Mouse (Mus musculus) lung, embryonic 15.5 days (tissue): Measurements from ENCODE around the gene Sema3a. TPM values are rescaled to one million over a fixed set of nuclear protein-coding genes. Genes with fewer than 3 reads are reported as not detected.
A peak's percentile ranks its signal among the peaks of the same experiment; 100 is the strongest.

ENCODE experiments used
- ATAC-seq: fragments of 200-750 bp; cut with Nextera tagmentation; 2 replicates; pipeline ENCODE4 v1.8.0; 2017; ENCODE audit warnings: moderate number of reproducible peaks, borderline replicate concordance; ENCODE audit not compliant: low FRiP score, low TSS enrichment; ENCODE audit errors: extremely low read depth
- H3K27ac ChIP-seq: fragments of 300-500 bp; sonication (generic); 2 replicates; pipeline ENCODE4 v1.5.1; 2015; ENCODE audit warnings: moderate library complexity, mild to moderate bottlenecking, inconsistent platforms
- H3K27me3 ChIP-seq: fragments of 300-500 bp; sonication (generic); 2 replicates; pipeline ENCODE4 v1.6.1; 2015; ENCODE audit warnings: inconsistent platforms
- H3K36me3 ChIP-seq: fragments of 300-500 bp; sonication (generic); 2 replicates; pipeline ENCODE4 v1.6.1; 2015; ENCODE audit warnings: inconsistent platforms
- H3K4me1 ChIP-seq: fragments of 300-500 bp; sonication (generic); 2 replicates; pipeline ENCODE4 v1.6.1; 2015; ENCODE audit warnings: inconsistent platforms
- H3K4me2 ChIP-seq: fragments of 300-500 bp; sonication (generic); 2 replicates; pipeline ENCODE4 v1.6.1; 2015; ENCODE audit warnings: inconsistent platforms, mild to moderate bottlenecking, moderate library complexity
- H3K4me3 ChIP-seq: fragments of 300-500 bp; sonication (generic); 2 replicates; pipeline ENCODE4 v1.5.1; 2015; ENCODE audit warnings: mild to moderate bottlenecking, inconsistent platforms
- H3K9ac ChIP-seq: fragments of 300-500 bp; sonication (generic); 2 replicates; pipeline ENCODE4 v1.6.1; 2015; ENCODE audit warnings: inconsistent platforms
- H3K9me3 ChIP-seq: fragments of 300-500 bp; sonication (generic); 2 replicates; pipeline ENCODE4 v1.6.1; 2016; ENCODE audit warnings: inconsistent platforms
- WGBS: fragments of 180-500 bp; shearing (Covaris S2); methylation state at CpG from one replicate; pipeline ENCODE4 v1.1.7; 2015; 5-methylcytosine and 5-hydroxymethylcytosine counted together
- polyA plus RNA-seq: library from polyadenylated mRNA; unstranded; fragments of >200 nt; fragmentation: Nextera tagmentation; extraction: Ambion mirVana; gene quantifications from 2 replicates; pipeline ENCODE4 v1.2.1, GENCODE M21; 2015

Gene Sema3a
- polyA plus RNA-seq, 1 experiment from 2014 or later = 26.8 TPM

DNA sequence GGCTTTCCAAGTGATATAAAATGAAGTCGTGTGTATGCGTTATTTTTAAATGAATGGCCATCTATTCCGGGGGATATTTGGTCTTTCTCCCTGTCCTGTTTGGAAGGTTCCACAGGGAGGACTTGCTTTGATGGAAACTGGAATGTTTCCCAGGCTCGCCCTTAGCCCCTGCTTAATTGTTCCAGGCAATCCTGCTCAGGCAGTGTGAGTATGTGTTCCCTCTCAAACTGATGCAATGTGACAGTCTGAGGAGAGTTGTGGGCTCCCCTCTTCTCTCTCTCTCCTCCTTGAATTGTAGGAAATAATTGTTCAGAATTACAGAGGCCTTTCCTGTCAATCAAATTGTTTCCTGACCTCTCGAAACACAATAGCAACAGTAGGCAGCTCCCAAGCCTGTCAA is 202.1 kb downstream of the Sema3a start:
- Histone ChIP-seq H3K4me1 (no peaks in the 10 kb centered on the region), H3K36me3 (no peaks in the 10 kb centered on the region), H3K4me2 (no peak overlapping the region), H3K27ac (no peak overlapping the region), H3K9ac (no peak overlapping the region), H3K27me3 (no peaks in the 10 kb centered on the region), H3K4me3 (no peak overlapping the region), H3K9me3 (no peaks in the 10 kb centered on the region)
- 52% methylated on average over 5 of the region's 5 CpGs for WGBS
- no peak for ATAC-seq

GRCm38 (mm10) chr5:13331412-13331811 is 206.2 kb downstream of the Sema3a start:
- no peak overlapping the region for H3K27ac ChIP-seq
- no peak overlapping the region for H3K9ac ChIP-seq
- no peaks in the 10 kb centered on the region for H3K36me3 ChIP-seq
- H3K9me3 ChIP-seq = no peaks in the 10 kb centered on the region
- no peaks in the 10 kb centered on the region for H3K27me3 ChIP-seq
- WGBS = 60% methylated on average over 2 of the region's 2 CpGs
- H3K4me1 ChIP-seq = no peaks in the 10 kb centered on the region
- no peak overlapping the region for H3K4me3 ChIP-seq
- no peak for ATAC-seq
- H3K4me2 ChIP-seq = no peak overlapping the region

GRCm38 (mm10) chr5:13337665-13338064 is 212.5 kb downstream of the Sema3a start:
- Histone ChIP-seq H3K27me3 (no peaks in the 10 kb centered on the region), H3K27ac (no peak overlapping the region), H3K4me2 (no peak overlapping the region), H3K36me3 (no peaks in the 10 kb centered on the region), H3K4me3 (no peak overlapping the region), H3K4me1 (no peaks in the 10 kb centered on the region), H3K9me3 (no peaks in the 10 kb centered on the region), H3K9ac (no peak overlapping the region)
- WGBS = 19% methylated on average over 1 of the region's 1 CpGs
- no peak for ATAC-seq

DNA sequence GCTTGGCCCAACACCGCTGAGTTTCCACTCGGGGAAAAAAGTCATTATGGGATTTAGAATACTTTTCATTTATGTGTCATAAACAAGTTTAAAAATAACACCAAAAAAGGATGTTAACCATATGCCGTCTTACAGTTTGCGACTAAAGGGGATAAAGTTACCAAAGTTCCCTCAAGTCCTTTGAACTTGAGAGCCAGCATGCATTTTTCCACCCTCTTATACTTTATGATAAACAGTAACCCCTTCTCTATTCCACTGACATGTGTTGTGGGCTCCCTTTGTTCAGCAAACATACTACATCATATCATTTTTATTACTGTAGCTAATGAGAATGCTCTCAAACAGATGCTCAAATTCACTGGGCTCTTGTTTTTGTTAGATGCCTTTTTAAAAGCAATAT is 221.9 kb downstream of the Sema3a start:
- H3K36me3 ChIP-seq = no peaks in the 10 kb centered on the region
- no peaks in the 10 kb centered on the region for H3K27me3 ChIP-seq
- H3K4me2 ChIP-seq = no peak overlapping the region
- 0 out of 2 replicates have a peak, but pooled peaks cover 3% of the 10 kb centered on the region for H3K4me1 ChIP-seq
- no peak; the same call in 1 of the 2 replicates for ATAC-seq
- H3K9me3 ChIP-seq = no peaks in the 10 kb centered on the region
- no peak overlapping the region for H3K9ac ChIP-seq
- H3K27ac ChIP-seq = no peak overlapping the region
- WGBS = 38% methylated on average over 4 of the region's 4 CpGs
- H3K4me3 ChIP-seq = no peak overlapping the region

DNA sequence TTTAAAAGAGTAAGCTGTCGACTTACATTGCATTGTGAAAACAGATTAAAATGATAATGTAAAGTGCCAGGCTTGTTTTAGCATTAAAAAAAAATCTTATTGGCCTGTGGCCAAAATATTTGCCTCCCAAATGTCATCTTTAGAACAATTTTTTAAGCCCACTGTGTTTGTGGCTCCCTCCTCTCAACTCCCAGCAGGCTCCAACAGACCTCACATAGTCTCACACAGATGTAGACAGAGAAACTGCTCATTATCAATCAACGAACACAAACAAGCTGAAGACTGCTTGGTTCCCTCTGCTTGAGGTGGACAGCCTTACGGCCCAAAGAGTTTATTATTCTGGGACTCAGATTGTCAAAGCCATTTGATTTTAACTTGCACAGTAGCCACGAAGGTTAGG is 226.4 kb downstream of the Sema3a start:
- no peak overlapping the region for H3K4me2 ChIP-seq
- no peak overlapping the region for H3K4me3 ChIP-seq
- no peaks in the 10 kb centered on the region for H3K27me3 ChIP-seq
- H3K9me3 ChIP-seq = no peaks in the 10 kb centered on the region
- WGBS = 29% methylated on average over 4 of the region's 4 CpGs
- no peak overlapping the region; the same call in 1 of the 2 replicates for H3K27ac ChIP-seq
- 0 out of 2 replicates have a peak, but pooled peaks cover 5% of the 10 kb centered on the region for H3K4me1 ChIP-seq
- no peak for ATAC-seq
- H3K9ac ChIP-seq = no peak overlapping the region
- no peaks in the 10 kb centered on the region for H3K36me3 ChIP-seq

GRCm38 (mm10) chr5:13352995-13353394 is 227.8 kb downstream of the Sema3a start:
- H3K4me3 ChIP-seq = no peak overlapping the region
- peak; percentile 57; the same call in 1 of the 2 replicates for ATAC-seq
- no peaks in the 10 kb centered on the region for H3K27me3 ChIP-seq
- 42% methylated on average over 1 of the region's 1 CpGs for WGBS
- no peaks in the 10 kb centered on the region for H3K9me3 ChIP-seq
- H3K36me3 ChIP-seq = no peaks in the 10 kb centered on the region
- no peak overlapping the region for H3K9ac ChIP-seq
- H3K4me1 ChIP-seq = 0 out of 2 replicates have a peak, but pooled peaks cover 5% of the 10 kb centered on the region
- H3K4me2 ChIP-seq = no peak overlapping the region
- H3K27ac ChIP-seq = peak overlapping the region; percentile 68

DNA sequence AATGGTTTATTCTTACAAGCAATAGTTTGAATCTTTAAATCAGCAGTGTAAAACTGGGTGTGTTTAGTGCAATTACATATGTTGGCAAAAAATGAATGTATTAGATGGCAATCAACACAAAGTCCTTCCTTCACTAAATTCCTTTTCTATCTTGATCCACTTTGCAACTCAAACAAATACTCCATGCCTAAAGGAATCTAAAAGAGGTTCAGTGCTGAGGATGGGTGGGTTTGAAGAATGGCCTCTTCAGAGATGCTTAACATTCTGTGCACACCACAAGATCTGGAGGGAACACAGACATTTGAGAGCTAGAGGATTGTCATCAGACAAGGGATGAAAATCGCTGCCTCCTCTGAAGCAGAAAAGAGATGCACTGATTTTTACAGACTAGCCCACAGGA is 228.3 kb downstream of the Sema3a start:
- ATAC-seq = no peak
- WGBS = 74% methylated on average over 1 of the region's 1 CpGs
- H3K27me3 ChIP-seq = no peaks in the 10 kb centered on the region

GRCm38 (mm10) chr5:13354913-13355312 is 229.7 kb downstream of the Sema3a start:
- H3K27ac ChIP-seq = no peak overlapping the region
- WGBS = 83% methylated on average over 1 of the region's 1 CpGs
- H3K27me3 ChIP-seq = no peaks in the 10 kb centered on the region
- H3K4me1 ChIP-seq = 0 out of 2 replicates have a peak, but pooled peaks cover 5% of the 10 kb centered on the region
- no peaks in the 10 kb centered on the region for H3K9me3 ChIP-seq
- H3K36me3 ChIP-seq = no peaks in the 10 kb centered on the region
- H3K4me2 ChIP-seq = no peak overlapping the region
- no peak overlapping the region for H3K9ac ChIP-seq
- H3K4me3 ChIP-seq = no peak overlapping the region
- no peak for ATAC-seq

More for the DNA sequence above, 228.3 kb downstream of the Sema3a start:
- H3K9me3 ChIP-seq = no peaks in the 10 kb centered on the region
- H3K4me1 ChIP-seq = 0 out of 2 replicates have a peak, but pooled peaks cover 5% of the 10 kb centered on the region
- peak overlapping the region; percentile 68 for H3K27ac ChIP-seq
- H3K9ac ChIP-seq = no peak overlapping the region
- H3K36me3 ChIP-seq = no peaks in the 10 kb centered on the region
- no peak overlapping the region for H3K4me3 ChIP-seq
- H3K4me2 ChIP-seq = no peak overlapping the region

GRCm38 (mm10) chr5:13358770-13359169 is 233.6 kb downstream of the Sema3a start:
- no peaks in the 10 kb centered on the region for H3K36me3 ChIP-seq
- H3K9me3 ChIP-seq = no peaks in the 10 kb centered on the region
- H3K9ac ChIP-seq = no peak overlapping the region
- WGBS = 16% methylated on average over 4 of the region's 4 CpGs
- H3K4me3 ChIP-seq = no peak overlapping the region
- ATAC-seq = peak; percentile 82; the same call in 1 of the 2 replicates
- no peaks in the 10 kb centered on the region for H3K27me3 ChIP-seq
- H3K27ac ChIP-seq = no peak overlapping the region
- H3K4me1 ChIP-seq = no peaks in the 10 kb centered on the region
- H3K4me2 ChIP-seq = no peak overlapping the region

DNA sequence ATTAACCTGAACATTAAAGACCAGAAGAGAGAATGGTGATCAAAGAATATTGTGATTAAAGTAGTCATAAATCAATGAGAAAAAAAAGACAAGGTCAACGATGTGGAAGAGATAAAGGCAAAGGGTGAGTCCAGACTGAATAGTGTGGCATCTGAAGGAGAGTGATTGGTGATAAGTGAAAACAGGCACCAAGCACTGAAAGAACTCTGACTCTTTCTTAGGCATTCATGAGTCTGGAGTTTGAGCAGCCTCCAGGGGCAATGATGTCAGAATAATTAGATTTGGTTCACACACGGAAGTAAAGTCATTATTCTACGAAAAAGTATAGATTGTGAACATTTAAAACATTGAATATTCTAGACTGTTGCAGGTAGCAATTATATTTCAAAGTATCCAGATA is 235.5 kb downstream of the Sema3a start:
- Histone ChIP-seq H3K27ac (no peak overlapping the region), H3K9me3 (no peaks in the 10 kb centered on the region), H3K4me1 (no peaks in the 10 kb centered on the region), H3K4me2 (no peak overlapping the region), H3K27me3 (no peaks in the 10 kb centered on the region), H3K9ac (no peak overlapping the region), H3K4me3 (no peak overlapping the region), H3K36me3 (no peaks in the 10 kb centered on the region)
- 59% methylated on average over 3 of the region's 3 CpGs for WGBS
- ATAC-seq = no peak

DNA sequence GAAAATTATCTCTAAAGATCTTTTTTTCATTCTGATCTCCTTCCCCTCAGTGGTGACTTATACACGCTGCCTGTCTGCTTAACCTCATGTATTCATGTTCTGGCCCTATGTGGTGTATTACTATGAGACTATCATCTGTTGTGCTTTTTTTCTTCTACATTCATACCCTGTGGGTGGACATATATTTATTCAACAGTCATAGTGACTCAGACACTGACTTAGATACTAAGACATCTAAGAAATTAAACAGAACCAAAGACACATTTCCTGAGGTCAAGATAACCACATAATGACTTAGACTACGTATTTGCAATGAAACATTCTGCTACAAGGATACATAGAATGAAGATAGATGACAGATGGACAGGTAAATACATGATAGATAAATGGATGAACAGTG is 239.9 kb downstream of the Sema3a start:
- 74% methylated on average over 2 of the region's 2 CpGs for WGBS
- ATAC-seq = no peak
- Histone ChIP-seq H3K27ac (no peak overlapping the region), H3K9me3 (no peaks in the 10 kb centered on the region), H3K9ac (no peak overlapping the region), H3K4me2 (no peak overlapping the region), H3K4me1 (no peaks in the 10 kb centered on the region), H3K4me3 (no peak overlapping the region), H3K36me3 (no peaks in the 10 kb centered on the region), H3K27me3 (no peaks in the 10 kb centered on the region)

DNA sequence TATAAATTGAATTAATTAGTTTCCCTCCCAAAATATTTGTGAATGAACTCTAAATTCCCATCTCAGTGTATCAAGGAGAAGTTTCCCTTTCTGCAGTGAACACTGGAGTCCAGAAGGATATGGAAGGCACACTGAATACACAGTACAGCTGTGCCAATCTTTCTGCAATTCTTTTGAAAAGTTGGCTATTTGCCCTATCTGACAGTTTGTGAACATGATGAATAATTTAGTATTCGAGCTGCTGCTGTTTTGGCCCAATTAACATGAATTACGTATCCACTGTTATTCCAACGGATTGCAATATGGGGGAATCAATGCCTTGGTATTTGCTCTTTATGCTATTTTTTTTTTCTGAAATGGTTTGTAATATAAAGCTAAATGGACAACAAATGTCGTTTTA is 254.0 kb downstream of the Sema3a start:
- no peaks in the 10 kb centered on the region for H3K9me3 ChIP-seq
- no peak overlapping the region for H3K4me3 ChIP-seq
- 53% methylated on average over 4 of the region's 4 CpGs for WGBS
- no peaks in the 10 kb centered on the region for H3K4me1 ChIP-seq
- no peak overlapping the region for H3K27ac ChIP-seq
- no peak overlapping the region for H3K9ac ChIP-seq
- no peaks in the 10 kb centered on the region for H3K36me3 ChIP-seq
- H3K27me3 ChIP-seq = no peaks in the 10 kb centered on the region
- no peak for ATAC-seq
- H3K4me2 ChIP-seq = no peak overlapping the region

DNA sequence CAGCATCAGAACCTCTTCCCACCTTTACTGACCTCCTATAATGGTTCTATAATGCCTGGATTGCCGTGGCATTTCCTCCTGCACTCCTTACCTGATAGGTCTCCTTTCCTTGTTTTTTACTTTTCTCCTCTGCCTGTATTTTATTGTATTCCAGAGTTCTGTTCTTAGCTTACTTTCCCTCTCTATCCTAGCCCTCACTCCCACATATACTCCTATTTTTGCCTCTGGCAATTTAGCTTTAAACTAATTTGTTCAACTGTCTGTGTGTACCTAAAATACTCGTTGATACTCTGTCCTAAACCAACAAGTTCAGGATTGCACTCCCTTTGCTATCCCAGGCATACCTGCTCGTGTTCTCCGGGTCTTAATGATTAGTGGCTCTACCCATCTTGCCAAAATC is 258.8 kb downstream of the Sema3a start:
- WGBS = 72% methylated on average over 4 of the region's 4 CpGs
- no peak for ATAC-seq
- Histone ChIP-seq H3K4me3 (no peak overlapping the region), H3K4me1 (0 out of 2 replicates have a peak, but pooled peaks cover 2% of the 10 kb centered on the region), H3K9me3 (no peaks in the 10 kb centered on the region), H3K36me3 (no peaks in the 10 kb centered on the region), H3K27me3 (no peaks in the 10 kb centered on the region), H3K9ac (no peak overlapping the region), H3K4me2 (no peak overlapping the region), H3K27ac (no peak overlapping the region)
